Mouse (Mus musculus) MEL (cell line): ENCODE results near the gene Cops4. TPM values are rescaled to one million over a fixed set of nuclear protein-coding genes. Genes with fewer than 3 reads are reported as not detected.

ENCODE experiments used
- DNase-seq: peaks from one replicate; pipeline ENCODE4 v3.0.0; 2011; ENCODE audit warnings: low read depth, low spot score
- H3K27ac ChIP-seq: 2 replicates; pipeline ENCODE4 v1.5.1; 2012; ENCODE audit warnings: low read depth, mild to moderate bottlenecking, control low read depth, low read length, moderate library complexity; ENCODE audit not compliant: control insufficient read depth
- H3K27me3 ChIP-seq, 2 experiments: fragments of 150-350 bp in 1 of 2; sonication (generic) in 1 of 2; 2 replicates each; pipeline ENCODE4 v1.6.1; 2012; ENCODE audit warnings: low read length in 2 of 2, mild to moderate bottlenecking in 2 of 2, improper control_type of control experiment in 1 of 2, moderate library complexity in 1 of 2; ENCODE audit not compliant: insufficient read depth in 2 of 2, control insufficient read depth in 1 of 2
- H3K36me3 ChIP-seq, 2 experiments: 2 replicates each; pipeline ENCODE4 v1.6.1; 2012 to 2014; ENCODE audit warnings: low read length in 2 of 2, improper control_type of control experiment in 1 of 2, inconsistent platforms in 1 of 2, mild to moderate bottlenecking in 1 of 2; ENCODE audit not compliant: insufficient read depth in 2 of 2, control insufficient read depth in 1 of 2
- H3K4me1 ChIP-seq, 2 experiments: fragments of 150-350 bp in 1 of 2; sonication (generic) in 1 of 2; 2 replicates each; pipeline ENCODE4 v1.6.1; 2012; ENCODE audit warnings: low read length in 2 of 2, improper control_type of control experiment in 1 of 2, mild to moderate bottlenecking in 1 of 2; ENCODE audit not compliant: insufficient read depth in 2 of 2, control insufficient read depth in 1 of 2
- H3K4me3 ChIP-seq, 2 experiments: fragments of 150-350 bp in 1 of 2; sonication (generic) in 1 of 2; 2 replicates each; pipeline ENCODE4 v1.5.1; 2012; ENCODE audit warnings: low read depth in 2 of 2, low read length in 2 of 2, mild to moderate bottlenecking in 2 of 2, moderate library complexity in 2 of 2, control low read depth in 1 of 2, improper control_type of control experiment in 1 of 2; ENCODE audit not compliant: control insufficient read depth in 1 of 2, insufficient read depth in 1 of 2
- H3K79me2 ChIP-seq: 2 replicates; pipeline ENCODE4 v1.6.1; 2012; ENCODE audit warnings: mild to moderate bottlenecking, low read length, moderate library complexity; ENCODE audit not compliant: control insufficient read depth, poor library complexity, insufficient read depth
- H3K9ac ChIP-seq: 2 replicates; pipeline ENCODE4 v1.6.1; 2012; ENCODE audit warnings: low read depth, mild to moderate bottlenecking, control low read depth, low read length, moderate library complexity; ENCODE audit not compliant: control insufficient read depth, poor library complexity, severe bottlenecking
- H3K9me3 ChIP-seq: fragments of 150-350 bp; sonication (generic); replicated peaks from 2 replicates; pipeline ENCODE4 v1.6.1; 2012; ENCODE audit warnings: mild to moderate bottlenecking, low read length, improper control_type of control experiment, moderate library complexity; ENCODE audit not compliant: insufficient read depth
- E2F4 ChIP-seq: IDR thresholded peaks from 2 replicates; pipeline ENCODE4 v1.6.1; 2011; ENCODE audit warnings: low read depth, low read length, improper control_type of control experiment, borderline replicate concordance
- ETS1 ChIP-seq: IDR thresholded peaks from 2 replicates; pipeline ENCODE4 v1.6.1; 2012; ENCODE audit warnings: low read depth, mild to moderate bottlenecking, inconsistent platforms, low read length, improper control_type of control experiment, moderate library complexity
- GABPA ChIP-seq: IDR thresholded peaks from 2 replicates; pipeline ENCODE4 v1.6.1; 2012; ENCODE audit warnings: low read depth, mild to moderate bottlenecking, inconsistent platforms, low read length, improper control_type of control experiment, moderate library complexity
- GATA1 ChIP-seq: IDR thresholded peaks from 2 replicates; pipeline ENCODE4 v1.6.1; 2011; ENCODE audit warnings: low read depth, low read length, improper control_type of control experiment
- HCFC1 ChIP-seq: IDR thresholded peaks from 2 replicates; pipeline ENCODE4 v1.6.1; 2012; ENCODE audit warnings: low read depth, mild to moderate bottlenecking, inconsistent platforms, low read length, improper control_type of control experiment, moderate library complexity
- KAT2A ChIP-seq: conservative IDR thresholded peaks from 2 replicates; pipeline ENCODE4 v1.6.1; 2012; ENCODE audit warnings: low read depth, low read length, improper control_type of control experiment, inconsistent platforms
- MAFK ChIP-seq: IDR thresholded peaks from 2 replicates; pipeline ENCODE4 v1.6.1; 2011; ENCODE audit warnings: low read depth, mild to moderate bottlenecking, low read length, improper control_type of control experiment, borderline replicate concordance
- MAX ChIP-seq: IDR thresholded peaks from 2 replicates; pipeline ENCODE4 v1.6.1; 2011; ENCODE audit warnings: low read length, improper control_type of control experiment
- MAZ ChIP-seq: IDR thresholded peaks from 2 replicates; pipeline ENCODE4 v1.6.1; 2012; ENCODE audit warnings: low read depth, mild to moderate bottlenecking, inconsistent platforms, low read length, improper control_type of control experiment
- MEF2A ChIP-seq: IDR thresholded peaks from 2 replicates; pipeline ENCODE4 v1.6.1; 2014; ENCODE audit warnings: low read depth, mild to moderate bottlenecking, inconsistent platforms, low read length, improper control_type of control experiment; ENCODE audit not compliant: poor library complexity, insufficient replicate concordance, severe bottlenecking; ENCODE audit errors: extremely low read depth
- MXI1 ChIP-seq: IDR thresholded peaks from 2 replicates; pipeline ENCODE4 v1.6.1; 2011; ENCODE audit warnings: mild to moderate bottlenecking, low read depth, low read length, improper control_type of control experiment
- MYB ChIP-seq: IDR thresholded peaks from 2 replicates; pipeline ENCODE4 v1.6.1; 2011; ENCODE audit warnings: mild to moderate bottlenecking, low read depth, low read length, improper control_type of control experiment
- NELFE ChIP-seq: IDR thresholded peaks from 2 replicates; pipeline ENCODE4 v1.6.1; 2011; ENCODE audit warnings: low read depth, low read length, improper control_type of control experiment
- NRF1 ChIP-seq: IDR thresholded peaks from 2 replicates; pipeline ENCODE4 v1.6.1; 2014; ENCODE audit warnings: low read depth, mild to moderate bottlenecking, inconsistent platforms, low read length, improper control_type of control experiment, moderate library complexity; ENCODE audit not compliant: poor library complexity, insufficient read depth, severe bottlenecking
- POLR2AphosphoS2 ChIP-seq: IDR thresholded peaks from 2 replicates; pipeline ENCODE4 v1.6.1; 2011; ENCODE audit warnings: low read length, improper control_type of control experiment
- POLR2AphosphoS5 ChIP-seq: IDR thresholded peaks from 2 replicates; pipeline ENCODE4 v1.6.1; 2012; ENCODE audit warnings: low read depth, borderline replicate concordance, mild to moderate bottlenecking, inconsistent platforms, low read length, moderate library complexity, mixed read lengths
- RCOR1 ChIP-seq: IDR thresholded peaks from 2 replicates; pipeline ENCODE4 v1.6.1; 2012; ENCODE audit warnings: low read depth, mild to moderate bottlenecking, inconsistent platforms, low read length, improper control_type of control experiment
- SIN3A ChIP-seq: IDR thresholded peaks from 2 replicates; pipeline ENCODE4 v1.6.1; 2012; ENCODE audit warnings: low read length, improper control_type of control experiment, inconsistent platforms
- TAL1 ChIP-seq: IDR thresholded peaks from 2 replicates; pipeline ENCODE4 v1.6.1; 2012; ENCODE audit warnings: mild to moderate bottlenecking, inconsistent platforms, low read length, moderate library complexity, mixed read lengths
- UBTF ChIP-seq: IDR thresholded peaks from 2 replicates; pipeline ENCODE4 v1.6.1; 2012; ENCODE audit warnings: low read depth, mild to moderate bottlenecking, inconsistent platforms, low read length, improper control_type of control experiment, moderate library complexity, borderline replicate concordance; ENCODE audit not compliant: insufficient read depth
- USF1 ChIP-seq: IDR thresholded peaks from 2 replicates; pipeline ENCODE4 v1.6.1; 2014; ENCODE audit warnings: low read depth, mild to moderate bottlenecking, inconsistent platforms, low read length, improper control_type of control experiment, moderate library complexity
- USF2 ChIP-seq, 2 experiments: IDR thresholded peaks; 2 replicates each; pipeline ENCODE4 v1.6.1; 2011 to 2012; ENCODE audit warnings: improper control_type of control experiment in 2 of 2, low read length in 2 of 2, borderline replicate concordance in 1 of 2, inconsistent platforms in 1 of 2, low read depth in 1 of 2, mild to moderate bottlenecking in 1 of 2; ENCODE audit not compliant: insufficient read depth in 1 of 2
- ZC3H11A ChIP-seq: IDR thresholded peaks from 2 replicates; pipeline ENCODE4 v1.6.1; 2012; ENCODE audit warnings: low read depth, mild to moderate bottlenecking, inconsistent platforms, low read length, improper control_type of control experiment
- ZKSCAN1 ChIP-seq: IDR thresholded peaks from 2 replicates; pipeline ENCODE4 v1.6.1; 2012; ENCODE audit warnings: low read depth, mild to moderate bottlenecking, inconsistent platforms, low read length, improper control_type of control experiment, moderate library complexity
- ZMIZ1 ChIP-seq: IDR thresholded peaks from 2 replicates; pipeline ENCODE4 v1.6.1; 2012; ENCODE audit warnings: low read depth, mild to moderate bottlenecking, inconsistent platforms, low read length, improper control_type of control experiment, moderate library complexity
- ZNF384 ChIP-seq: IDR thresholded peaks from 2 replicates; pipeline ENCODE4 v1.6.1; 2012; ENCODE audit warnings: low read depth, mild to moderate bottlenecking, inconsistent platforms, low read length, improper control_type of control experiment
- polyA plus RNA-seq, 2 experiments: library from polyadenylated mRNA; stranded (reverse) in 1 of 2; unstranded in 1 of 2; fragments of >175 nt in 1 of 2; fragments of >200 nt in 1 of 2; gene quantifications; 2 replicates each; pipeline versions ENCODE4 v1.2.1 to v1.2.4; 2012; ENCODE audit warnings: low replicate concordance in 2 of 2, low read depth in 1 of 2; ENCODE audit not compliant: insufficient read length in 2 of 2, insufficient read depth in 1 of 2, missing spikeins in 1 of 2
- total RNA-seq: library from RNA; depleted of rRNA; stranded (reverse); fragments of 300-350 nt; gene quantifications from 2 replicates; pipeline ENCODE4 v1.2.3, GENCODE M21; 2012

Cops4 gene
- total and polyA plus RNA-seq, 3 experiments: 112 to 626 (median 142) TPM

- TF ChIP-seq MYB: no peak
- no peak for TF ChIP-seq MEF2A
- no peak for TF ChIP-seq GATA1
- no peak for TF ChIP-seq ZC3H11A
- TF ChIP-seq MAZ: no peak
Observed at GRCm38 (mm10) chr5:100566798-100567197, 48.7 kb downstream of the Cops4 start (continued).

GRCm38 (mm10) chr5:100567258-100568032 is 49.3 kb downstream of the Cops4 start:
- TF ChIP-seq POLR2AphosphoS2 (no peak), ZNF384 (peak; percentile 36), RCOR1 (no peak), ZKSCAN1 (no peak)
- H3K9ac ChIP-seq: peak overlapping the region; percentile 69
- peak; percentile 22 for DNase-seq
- H3K9me3 ChIP-seq: no peaks in the 10 kb centered on the region
- no peaks in the 10 kb centered on the region for H3K79me2 ChIP-seq
- H3K4me1 ChIP-seq: peaks cover 8 to 22% of the 10 kb centered on the region in 2 experiments
- peak overlapping the region; percentile 85 for H3K27ac ChIP-seq
- peaks cover 0 to 28% of the 10 kb centered on the region in 2 experiments; a peak in 2 of 4 replicates for H3K36me3 ChIP-seq
- H3K4me3 ChIP-seq: peak overlapping the region; percentile 40 to 54
- no peaks in the 10 kb centered on the region for H3K27me3 ChIP-seq

GRCm38 (mm10) chr5:100568177-100568576 is 50.1 kb downstream of the Cops4 start:
- Histone ChIP-seq H3K4me1 (peaks cover 8 to 22% of the 10 kb centered on the region in 2 experiments), H3K27ac (peak overlapping the region; percentile 85), H3K9me3 (no peaks in the 10 kb centered on the region), H3K79me2 (no peaks in the 10 kb centered on the region), H3K27me3 (no peaks in the 10 kb centered on the region), H3K4me3 (peak overlapping the region; percentile 3 to 40; a peak in 3 of 4 replicates), H3K36me3 (peaks cover 0 to 28% of the 10 kb centered on the region in 2 experiments; a peak in 2 of 4 replicates), H3K9ac (peak overlapping the region; percentile 69)
- DNase-seq: peak; percentile 45
- no peak for TF ChIP-seq NRF1
- TF ChIP-seq GABPA: no peak
- peak; percentile 81 for TF ChIP-seq GATA1
- TF ChIP-seq HCFC1: 0 out of 2 replicates have a peak, but pooled peaks have one; percentile 28
- TF ChIP-seq ZMIZ1: no peak
- TF ChIP-seq MAFK: no peak
- peak; percentile 91 for TF ChIP-seq RCOR1
- peak; percentile 55; the same call in 1 of the 2 replicates for TF ChIP-seq SIN3A
- no peak for TF ChIP-seq TAL1
- peak; percentile 81; the same call in 1 of the 2 replicates for TF ChIP-seq MXI1
- no peak for TF ChIP-seq POLR2AphosphoS5
- TF ChIP-seq ETS1: peak; percentile 88
- TF ChIP-seq KAT2A: no peak
- no peak for TF ChIP-seq ZC3H11A
- TF ChIP-seq MAX: peak; percentile 57; the same call in 1 of the 2 replicates
- TF ChIP-seq E2F4: no peak
- TF ChIP-seq POLR2AphosphoS2: no peak
- peak; percentile 61; the same call in 1 of the 2 replicates for TF ChIP-seq USF1
- no peak for TF ChIP-seq UBTF
- TF ChIP-seq USF2 (IDR thresholded peaks at IDR 0.05; ENCODE audit: borderline replicate concordance in 1 of 2, insufficient read depth in 1 of 2, low read depth in 1 of 2, low read length in 2 of 2): no peak
- TF ChIP-seq NELFE: no peak
